Mouse (Mus musculus) left cerebral cortex, postnatal 10 days (tissue): ENCODE measurements around the gene Ccdc12. TPM values are rescaled to one million over a fixed set of nuclear protein-coding genes. Genes with fewer than 3 reads are reported as not detected.
A peak's percentile ranks its signal among the peaks of the same experiment; 100 is the strongest.

Experiments
- DNase-seq, 2 experiments: peaks; one replicate each; pipeline ENCODE4 v3.0.0; 2021 to 2022; ENCODE audit warnings: low spot score in 2 of 2, mixed read lengths in 1 of 2; ENCODE audit errors: extremely low spot score in 1 of 2
- intact Hi-C: fragments of 180-260 bp; cut with DNase I; formaldehyde crosslinking; loops from one replicate; pipeline ENCODE4 v1.15.1; 2025
- total RNA-seq, 2 experiments: library from RNA; stranded (reverse); gene quantifications; 2 replicates each; pipeline ENCODE4 v1.2.3; 2021

The Ccdc12 gene
- total RNA-seq, 2 experiments from 2014 or later: 43.6 to 44.0 TPM

DNA sequence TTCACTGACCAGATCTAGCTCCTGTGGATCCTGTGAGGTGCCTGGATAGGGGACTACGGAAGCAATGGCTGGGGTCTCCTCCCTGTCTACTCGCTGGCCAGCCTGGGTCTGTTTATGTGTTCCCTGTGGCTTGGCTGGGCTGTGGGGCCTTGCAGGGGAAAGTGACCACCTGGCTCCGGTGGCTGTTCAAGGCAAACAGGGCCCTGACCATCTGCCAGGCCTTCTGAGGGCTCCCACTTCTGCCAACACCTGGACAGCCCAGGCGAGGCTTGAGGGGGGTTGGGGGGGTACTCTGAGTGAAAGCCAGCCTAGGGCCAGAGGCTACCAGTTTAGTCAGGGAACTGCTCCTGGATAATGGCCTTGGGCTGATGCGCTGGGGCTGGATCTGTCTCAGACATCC, 63.7 kb downstream of the Ccdc12 start:
- intact Hi-C loops: loop anchor here (5.0 to 10.0 kb wide), 2 partner anchors 152 to 225 kb away; partner anchors contain the start of gene Tdgf1
- DNase-seq: no peak

DNA sequence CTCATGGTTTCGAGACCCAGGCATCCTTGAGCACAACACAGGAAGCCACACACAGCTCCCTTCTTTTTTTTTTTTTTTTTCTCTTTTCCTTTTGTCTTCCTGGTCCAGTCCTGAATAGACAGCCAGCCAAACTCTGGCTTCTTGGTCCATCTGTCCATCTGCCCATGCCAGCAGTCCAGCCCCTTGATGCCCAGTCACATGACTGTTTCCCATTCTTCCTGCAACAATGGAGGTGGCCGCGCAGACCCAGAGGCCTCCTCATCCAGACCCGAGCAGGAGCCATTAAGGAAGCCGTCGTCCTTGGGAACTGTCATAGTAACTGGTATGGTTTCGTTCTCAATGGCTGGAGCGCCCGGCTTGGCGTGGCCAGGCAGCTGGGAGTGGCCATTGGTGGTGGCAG, 65.8 kb downstream of the Ccdc12 start:
- intact Hi-C loops: loop anchor here (10.0 kb wide), 1 partner anchor 223 kb away; the partner anchor contains the start of gene Tdgf1
- DNase-seq: no peak

DNA sequence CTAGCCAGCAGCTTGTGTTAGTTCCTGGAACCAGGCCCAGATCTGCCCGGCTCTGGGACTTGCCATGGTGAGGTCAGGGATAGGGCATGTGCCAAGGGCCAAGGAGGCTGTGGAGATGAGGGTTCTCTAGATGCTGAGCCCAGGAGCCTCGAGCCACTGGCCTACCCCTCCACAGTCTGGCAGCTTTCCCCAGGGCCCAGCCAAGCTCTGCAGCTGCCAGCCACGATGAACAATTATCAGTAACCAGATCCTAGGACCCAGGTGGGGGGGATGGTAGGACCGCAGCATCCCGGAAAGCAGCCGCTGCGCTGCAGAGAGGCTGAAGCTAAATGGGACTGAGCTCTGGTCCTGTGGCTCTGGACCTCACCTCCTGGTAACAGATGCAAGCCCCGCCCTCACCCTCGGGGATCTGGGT, 69.4 kb downstream of the Ccdc12 start:
- intact Hi-C loops: loop anchor here (10.0 kb wide), 1 partner anchor 219 kb away; the partner anchor contains the start of gene Tdgf1
- peak in 1 of 2 experiments; percentile 65 for DNase-seq

DNA sequence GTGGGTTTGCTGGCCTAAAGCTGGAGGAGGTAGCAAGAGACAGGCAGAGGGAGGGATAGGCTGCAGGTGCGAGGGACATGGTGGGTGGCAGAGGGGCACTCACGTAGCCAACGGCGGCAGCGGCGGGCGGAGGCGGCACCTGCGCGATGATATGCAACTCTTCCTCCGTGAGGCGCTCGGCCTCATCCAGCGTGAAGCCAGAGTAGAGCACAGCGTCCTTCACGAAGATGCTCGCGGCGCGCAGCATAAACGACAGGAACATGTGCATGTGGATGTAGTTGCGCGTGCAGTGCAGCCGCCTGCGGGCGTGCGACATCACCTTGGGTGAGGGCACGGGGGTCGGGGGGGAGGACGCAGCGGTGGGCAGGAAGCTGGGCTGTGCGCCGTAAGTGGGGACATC, 70.6 kb downstream of the Ccdc12 start:
- intact Hi-C loops: loop anchor here (10.0 kb wide), 1 partner anchor 218 kb away; the partner anchor contains the start of gene Tdgf1
- DNase-seq: peak in 1 of 2 experiments; percentile 53

DNA sequence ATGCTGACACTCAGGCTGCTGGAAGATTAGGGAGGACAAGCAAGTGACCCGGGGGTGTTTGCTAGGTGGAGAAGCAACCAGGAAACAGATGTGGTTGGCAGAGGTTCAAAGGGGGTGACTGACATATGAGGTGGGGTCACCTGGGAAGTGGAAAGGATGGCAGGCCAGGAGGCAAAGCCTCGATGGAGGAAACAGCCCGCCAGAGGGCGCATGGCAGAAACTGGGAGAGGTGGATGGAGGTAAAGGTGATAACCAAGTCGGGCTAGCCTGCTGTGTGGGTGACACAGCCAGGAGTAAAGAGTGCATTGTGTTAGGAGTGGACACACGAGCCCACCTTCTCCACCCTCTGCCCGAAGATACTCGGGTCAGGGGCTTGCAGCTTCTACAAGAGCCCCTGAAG, 73.5 kb downstream of the Ccdc12 start:
- DNase-seq: no peak
- intact Hi-C loops: loop anchor here (10.0 kb wide), 2 partner anchors 215 to 335 kb away; partner anchors contain the start of gene Tdgf1

DNA sequence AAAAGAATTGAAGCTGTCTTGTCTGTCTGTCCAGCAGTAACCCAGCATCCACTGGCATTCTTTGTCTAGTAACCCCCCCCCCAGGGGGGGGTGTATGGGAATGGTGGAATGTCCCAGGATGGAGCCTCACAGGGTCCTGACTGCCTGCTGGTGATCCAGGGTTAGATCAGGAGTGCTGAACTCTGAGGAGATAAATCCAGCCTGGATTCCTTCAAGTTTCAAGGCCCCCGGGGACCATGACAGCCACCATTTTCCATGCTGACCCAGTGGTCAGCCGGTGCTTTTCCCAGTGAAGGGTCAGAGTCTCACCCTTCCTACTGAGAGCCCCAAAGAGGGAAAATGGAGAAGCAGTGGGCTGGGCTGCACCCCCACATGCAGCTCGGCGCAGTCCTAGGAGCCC, 75.6 kb downstream of the Ccdc12 start:
- intact Hi-C loops: loop anchor here (10.0 kb wide), 1 partner anchor 333 kb away; no protein-coding TSS in a partner anchor
- DNase-seq: no peak

DNA sequence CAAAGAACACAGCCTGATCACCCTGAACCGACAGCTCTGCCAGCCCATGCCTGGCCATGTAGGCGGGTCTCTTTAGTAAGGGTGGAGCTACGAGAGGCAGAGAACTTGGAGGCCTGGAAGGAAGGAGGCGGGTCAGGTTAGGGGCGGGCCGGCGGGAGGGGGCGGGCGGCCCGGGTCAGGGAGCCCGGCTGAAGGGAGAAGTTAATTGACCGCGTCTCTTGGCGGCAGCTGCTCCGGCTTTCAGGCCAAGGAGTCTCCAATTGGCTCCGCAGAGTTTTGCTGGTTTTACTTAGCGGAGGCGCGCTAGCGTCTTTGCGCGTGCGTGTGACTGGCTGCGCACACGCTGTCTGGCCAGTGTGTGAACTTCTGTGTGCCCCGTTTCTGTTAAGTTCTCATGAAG, 76.3 kb downstream of the Ccdc12 start:
- DNase-seq: peak; percentile 40 to 82
- intact Hi-C loops: loop anchor here (10.0 kb wide), 1 partner anchor 332 kb away; no protein-coding TSS in a partner anchor

DNA sequence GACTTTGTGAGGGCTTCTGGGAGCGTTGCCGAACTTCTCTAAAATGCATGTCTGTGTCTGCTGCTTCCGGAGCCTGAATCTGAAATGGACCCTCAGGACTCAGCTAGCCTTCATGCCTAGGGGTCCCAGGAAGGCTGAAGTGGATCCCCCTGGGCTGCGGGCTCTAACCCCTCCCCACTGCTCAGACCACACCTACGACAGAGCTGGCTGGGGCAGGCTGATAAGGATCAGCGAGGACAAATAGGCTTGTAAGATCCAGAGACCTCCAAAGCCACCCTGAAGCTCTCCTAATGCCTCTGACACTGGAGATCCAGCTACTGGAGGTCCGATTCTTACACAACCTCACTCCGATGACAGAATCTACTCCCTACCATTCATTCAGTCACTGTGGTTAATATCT, 76.8 kb downstream of the Ccdc12 start:
- DNase-seq: no peak
- intact Hi-C loops: loop anchor here (10.0 kb wide), 1 partner anchor 332 kb away; no protein-coding TSS in a partner anchor

DNA sequence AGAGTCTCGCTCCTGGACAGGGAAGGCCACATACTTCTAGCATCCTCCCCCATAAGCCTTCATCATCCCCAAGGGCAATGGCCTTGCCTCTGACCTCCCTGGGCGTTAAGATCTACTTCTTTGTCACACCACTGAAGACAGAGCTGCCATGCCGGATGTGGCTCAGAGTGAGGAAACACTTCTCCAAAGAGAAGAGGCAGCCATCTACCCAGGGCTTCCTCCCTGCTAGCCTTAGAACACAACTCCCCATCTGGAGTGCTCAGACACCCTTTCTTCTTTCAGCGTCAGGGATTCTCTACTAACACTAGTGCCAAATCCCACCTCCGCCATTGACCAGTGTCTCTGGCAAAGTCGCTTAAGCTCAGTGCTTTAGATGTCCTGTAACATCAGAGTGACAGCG, 77.9 kb downstream of the Ccdc12 start:
- intact Hi-C loops: loop anchor here (10.0 kb wide), 1 partner anchor 331 kb away; no protein-coding TSS in a partner anchor
- DNase-seq: no peak

DNA sequence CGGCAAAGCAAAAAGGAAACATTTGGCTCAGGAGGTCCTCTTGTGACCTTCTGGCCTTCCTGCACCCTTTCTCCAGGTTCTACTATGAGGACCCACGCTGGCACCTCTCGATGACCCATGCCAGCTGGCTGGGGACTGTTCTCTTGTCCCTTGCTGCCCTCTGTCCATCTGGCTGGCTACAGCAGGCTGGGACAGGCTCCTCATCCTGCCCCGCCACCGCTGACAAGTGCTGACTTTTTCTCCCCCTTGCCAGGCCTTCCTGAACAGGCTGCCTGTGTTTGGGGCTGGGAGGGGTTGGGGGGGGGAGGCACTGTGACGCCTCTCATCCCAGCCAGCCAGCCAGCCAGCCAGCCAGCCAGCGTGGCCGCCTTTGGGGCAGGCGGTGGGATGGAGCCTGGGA, 80.1 kb downstream of the Ccdc12 start:
- no peak for DNase-seq

DNA sequence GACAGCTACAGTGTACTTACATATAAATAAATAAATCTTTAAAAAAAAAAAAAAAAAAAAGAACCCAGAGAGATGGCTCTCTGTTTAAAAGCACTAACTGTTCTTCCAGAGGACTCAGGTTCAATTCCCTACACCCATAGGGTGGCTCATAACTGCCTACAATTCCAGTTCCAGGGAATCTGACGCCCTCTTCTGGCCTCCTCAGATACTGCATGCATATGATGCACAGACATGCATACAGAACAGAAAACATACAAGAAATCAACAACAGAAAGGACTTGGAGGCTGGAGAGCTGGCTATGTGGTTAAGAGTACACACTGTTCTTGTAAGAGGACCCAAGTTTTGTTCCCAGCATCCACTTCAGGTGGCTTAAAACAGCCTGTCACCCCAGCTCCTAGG, 81.8 kb downstream of the Ccdc12 start:
- intact Hi-C loops: loop anchor here (10.0 kb wide), 1 partner anchor 327 kb away; no protein-coding TSS in a partner anchor

More for the DNA sequence above, 80.1 kb downstream of the Ccdc12 start:
- intact Hi-C loops: loop anchor here (10.0 kb wide), 1 partner anchor 328 kb away; no protein-coding TSS in a partner anchor

DNA sequence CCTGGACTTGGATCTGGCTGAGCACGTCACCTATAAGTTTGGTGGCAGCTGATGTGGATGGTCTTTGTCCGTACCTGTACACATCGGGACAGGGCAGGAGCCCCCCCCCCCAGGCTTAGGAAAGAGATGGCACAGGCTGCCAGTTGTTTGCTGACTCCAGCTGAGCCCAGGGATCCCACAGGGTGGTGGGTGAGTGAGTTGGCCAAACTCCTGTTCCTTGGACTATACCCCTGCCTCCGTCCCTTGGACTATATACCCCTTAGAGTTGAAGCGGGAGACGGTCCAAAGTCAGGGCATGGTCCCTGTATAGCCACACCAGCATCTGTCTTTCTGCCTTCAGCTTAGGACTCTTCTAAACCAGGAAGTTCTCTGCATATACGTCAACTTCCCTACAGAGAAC, 83.7 kb downstream of the Ccdc12 start:
- DNase-seq: no peak
- intact Hi-C loops: loop anchor here (10.0 kb wide), 1 partner anchor 325 kb away; no protein-coding TSS in a partner anchor

More for the DNA sequence above, 81.8 kb downstream of the Ccdc12 start:
- DNase-seq: no peak

DNA sequence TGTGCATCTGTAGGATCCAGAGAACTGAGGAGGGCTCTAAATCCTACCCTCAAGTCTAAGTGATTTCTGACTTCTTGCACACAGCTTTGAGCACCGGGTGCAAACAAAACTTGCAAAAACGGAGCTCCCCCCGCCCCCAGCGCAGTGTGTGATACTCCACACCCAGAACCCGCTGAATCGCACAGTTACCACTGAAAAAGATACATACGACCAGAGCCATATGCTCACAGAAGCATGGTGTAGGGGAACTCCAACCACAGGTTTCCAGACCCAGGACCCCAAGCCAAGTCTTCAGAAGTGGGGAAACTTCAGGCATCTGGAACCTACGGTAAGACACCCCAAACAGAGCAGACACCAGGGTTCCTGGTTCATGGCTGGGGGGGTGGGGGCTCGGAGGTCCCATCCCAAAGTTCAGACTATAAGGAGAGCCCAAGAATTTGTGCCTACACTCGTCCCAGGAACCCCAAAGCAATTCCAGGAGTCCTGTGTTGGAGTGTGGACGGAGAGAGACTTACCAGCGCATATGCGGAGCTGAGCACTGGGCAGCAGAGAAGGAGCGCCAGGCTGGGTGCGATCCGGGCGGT, 85.5 kb downstream of the Ccdc12 start, which contains the start of gene Myl3:
Gene Myl3, plus strand, starts transcription at position 151 of the 584 bp plus-strand sequence.
- intact Hi-C loops: no loop called here
- no peak for DNase-seq

DNA sequence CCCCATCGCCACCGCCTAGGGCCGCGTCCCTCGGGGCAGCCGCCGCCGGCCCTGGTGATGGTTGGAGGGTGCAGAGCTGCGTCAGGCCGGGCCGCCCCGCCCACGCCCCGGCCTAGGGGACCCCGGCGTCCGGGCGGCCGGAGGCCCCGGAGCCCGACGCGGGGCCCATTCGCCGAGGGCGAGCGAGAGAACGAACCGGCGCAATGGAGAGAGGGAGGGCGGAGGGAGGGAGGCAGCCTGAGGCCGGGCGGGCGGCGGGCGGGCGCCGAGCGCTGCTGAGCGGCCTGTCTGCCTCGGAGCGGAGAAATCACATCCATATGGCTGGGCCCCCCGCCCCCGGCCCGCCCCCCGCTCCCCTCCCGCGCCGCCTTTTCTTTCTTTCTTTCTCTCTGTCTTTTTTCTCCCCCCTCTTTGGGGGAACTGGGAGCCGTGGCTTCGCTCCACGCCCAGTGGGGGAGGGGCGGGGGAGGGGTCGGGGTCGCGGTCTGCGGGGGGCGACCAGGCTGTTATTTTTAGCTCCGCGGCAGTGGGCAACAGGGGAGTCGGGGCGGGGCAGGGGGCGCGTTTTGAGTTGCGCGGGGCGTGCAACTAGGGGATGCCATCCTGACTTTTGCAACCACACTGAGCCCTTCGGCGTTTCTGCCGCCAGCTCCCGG, 86.1 kb downstream of the Ccdc12 start:
- intact Hi-C loops: no loop called here
- peak in 1 of 2 experiments; percentile 56 for DNase-seq

DNA sequence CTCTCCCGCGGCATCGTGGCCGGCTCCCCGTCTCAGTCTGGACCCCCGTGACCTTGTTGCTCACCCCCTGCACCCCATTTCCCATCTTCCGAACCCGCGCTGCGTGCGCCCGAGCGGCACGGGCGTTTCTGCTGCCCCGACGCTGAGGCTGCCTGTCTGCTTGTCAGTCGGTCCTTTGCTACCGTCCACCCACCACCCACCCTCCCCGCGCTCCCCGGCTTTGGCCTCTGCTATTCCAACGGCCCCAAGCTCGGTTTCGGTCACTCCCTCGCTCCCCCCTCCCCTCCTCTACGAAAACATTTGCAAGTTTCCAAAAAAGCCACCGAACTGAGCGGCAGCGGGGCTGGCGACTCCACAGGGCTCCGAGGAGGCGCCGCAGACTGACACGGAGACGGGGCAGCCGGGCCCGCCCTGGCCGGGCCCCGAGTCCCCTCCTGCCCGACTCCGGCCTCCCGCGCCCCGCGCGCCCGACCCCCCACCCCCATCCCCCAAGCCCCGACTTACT, 86.7 kb downstream of the Ccdc12 start:
- DNase-seq: peak in 1 of 2 experiments; percentile 59
- intact Hi-C loops: no loop called here

DNA sequence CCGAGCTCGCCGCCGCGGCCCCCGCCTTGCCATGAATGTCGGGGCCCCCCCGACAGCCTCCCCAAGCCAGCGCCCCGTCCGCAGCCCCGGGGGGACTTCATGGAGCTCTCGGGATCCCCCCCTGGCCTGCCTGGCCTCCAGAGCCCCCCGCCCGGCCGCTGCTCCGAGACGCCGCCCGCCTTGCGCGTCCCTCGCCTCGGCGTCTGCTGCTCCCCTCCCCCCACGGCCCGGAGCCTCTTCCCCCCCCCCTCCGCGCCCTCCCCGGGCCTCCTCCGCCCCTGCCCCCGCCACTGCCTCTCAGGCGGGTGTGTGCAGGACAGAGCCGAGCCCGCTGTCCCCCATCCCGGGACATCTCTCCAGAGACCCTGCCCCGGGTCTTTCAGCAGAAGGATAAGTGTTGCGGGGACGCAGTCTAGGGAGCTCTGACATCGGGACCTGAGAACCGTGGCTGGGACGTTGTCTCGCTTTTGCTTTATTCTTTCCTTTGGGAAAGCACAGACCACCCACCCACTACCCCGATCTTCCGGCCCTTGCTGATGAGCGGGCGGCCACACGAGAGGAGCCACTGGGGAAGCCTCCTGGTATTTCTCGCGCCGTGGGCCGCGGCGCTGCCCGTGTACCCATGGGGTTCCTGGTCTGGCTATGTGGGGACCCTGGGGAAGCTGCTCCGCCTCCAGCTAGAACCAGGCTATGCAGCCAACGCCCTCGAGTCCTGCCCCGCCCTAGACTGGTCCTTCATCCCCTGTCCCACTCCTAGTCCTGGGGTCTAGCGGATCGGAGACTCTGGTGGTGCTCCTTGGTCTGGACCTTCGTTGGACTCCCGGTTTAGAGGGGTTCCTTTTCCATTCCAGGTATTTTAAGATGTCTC, 87.4 kb downstream of the Ccdc12 start:
- DNase-seq: peak in 1 of 2 experiments; percentile 70
- intact Hi-C loops: no loop called here

DNA sequence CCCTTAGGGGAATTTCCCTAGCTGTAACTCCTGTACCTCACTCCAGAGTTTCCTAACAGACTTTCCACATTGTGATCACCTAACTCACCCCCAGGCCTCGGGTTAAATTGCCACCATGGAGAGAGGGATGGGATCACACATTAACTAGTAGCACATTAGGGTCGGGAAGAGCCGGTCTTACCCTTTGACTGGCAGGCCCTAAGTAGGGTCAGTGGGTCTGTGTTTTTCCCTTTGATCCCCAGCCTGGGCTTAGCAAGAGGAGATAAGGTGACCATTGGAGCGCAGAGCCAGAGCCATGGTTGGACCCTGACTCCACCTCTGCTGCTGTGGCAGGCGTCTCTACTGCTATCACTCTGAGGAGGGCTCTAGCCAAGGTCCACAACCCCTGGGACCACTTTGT, 89.4 kb downstream of the Ccdc12 start:
- intact Hi-C loops: no loop called here
- DNase-seq: no peak

DNA sequence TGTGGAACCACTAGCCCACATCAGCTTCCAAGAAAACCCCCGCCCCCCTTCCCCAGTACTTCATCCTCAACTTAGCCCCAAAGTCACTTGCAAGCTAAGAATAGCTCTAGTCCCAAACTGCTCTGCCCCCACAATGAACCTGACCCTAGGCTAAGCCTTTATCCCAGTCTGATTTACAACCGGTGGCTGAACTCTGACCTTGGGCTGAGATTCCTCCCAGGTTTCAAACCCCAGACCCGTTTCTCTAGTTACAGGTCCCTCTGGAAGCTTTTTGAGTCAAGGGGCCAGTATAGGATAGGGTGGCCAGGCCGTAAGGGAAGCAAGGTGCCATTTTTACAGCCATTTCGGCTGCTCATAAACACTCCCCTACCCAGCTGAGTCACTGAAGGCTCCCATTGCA, 89.9 kb downstream of the Ccdc12 start:
- no peak for DNase-seq

DNA sequence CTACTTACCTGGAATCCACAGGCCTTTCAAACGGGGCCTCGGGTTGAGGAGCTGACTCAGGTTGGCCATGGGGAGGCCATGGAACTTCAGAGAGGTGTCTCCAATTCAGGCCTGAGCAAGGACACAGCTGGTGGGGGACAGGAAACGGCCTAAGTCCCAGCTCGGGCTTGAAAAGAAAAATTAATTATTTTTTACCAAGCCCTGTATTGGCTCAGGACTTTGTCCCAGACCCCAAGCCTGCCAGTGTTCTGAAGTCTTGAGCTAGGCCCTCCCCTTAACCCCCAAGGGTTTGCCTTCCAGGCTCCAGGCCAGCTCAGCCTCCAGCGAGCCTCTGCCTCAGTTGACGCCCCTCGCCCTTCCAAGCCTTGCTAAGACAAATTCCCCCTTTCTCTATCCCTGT, 90.7 kb downstream of the Ccdc12 start, which contains the start of gene Pth1r:
Gene Pth1r, minus strand, starts transcription at position 185 of the 400 bp plus-strand sequence.
- DNase-seq: no peak
- intact Hi-C loops: no loop called here

More for the DNA sequence above, 89.9 kb downstream of the Ccdc12 start:
- intact Hi-C loops: no loop called here
